Mouse (Mus musculus) thymus, adult 2 months (tissue): ENCODE results near the gene Tmem161b.

ENCODE experiments used
- CTCF ChIP-seq: fragments of 200-500 bp; IDR thresholded peaks from 2 replicates; pipeline ENCODE4 v1.5.1; 2012; ENCODE audit warnings: mild to moderate bottlenecking, control low read depth, low read length, moderate library complexity, borderline replicate concordance; ENCODE audit not compliant: control insufficient read depth, poor library complexity, insufficient read depth; ENCODE audit errors: extremely low read depth
- POLR2A ChIP-seq: fragments of 200-500 bp; IDR thresholded peaks from 2 replicates; pipeline ENCODE4 v1.6.1; 2012; ENCODE audit warnings: mild to moderate bottlenecking, low read length, control low read depth, moderate library complexity; ENCODE audit not compliant: control insufficient read depth, poor library complexity, insufficient read depth; ENCODE audit errors: extremely low read depth

DNA sequence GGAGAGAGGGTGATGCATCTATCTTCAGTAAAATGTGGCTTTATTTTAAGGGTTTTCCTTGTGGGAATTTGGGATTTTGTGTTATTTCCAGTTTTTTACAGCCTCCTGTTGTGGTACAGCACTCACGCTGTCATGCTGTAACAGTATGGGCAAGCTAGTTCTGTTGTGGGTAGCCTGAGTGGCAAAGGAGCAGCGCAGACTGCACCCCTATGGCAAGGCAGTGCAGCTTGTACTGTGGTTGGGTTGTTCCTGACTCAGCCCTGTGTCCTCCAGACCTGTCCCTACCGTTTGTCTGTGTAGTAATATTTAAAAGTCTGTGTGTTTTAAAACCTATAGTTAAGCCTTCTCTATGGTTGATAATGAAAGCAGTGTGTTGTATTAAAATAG, 63.5 kb downstream of the Tmem161b start:
- TF ChIP-seq CTCF (no peak), POLR2A (no peak)
